ENCODE assay signal across 9 mouse cellular contexts in genomic region chr16:72663351-72664232, GRCm38 (mm10).
DNase-seq lines count a peak whose midpoint lies in the region; ATAC-seq and TF ChIP-seq lines count a peak whose summit lies in the region.
"Had no signal": no experiment of that assay in that cellular context is flagged by ENCODE, and none has a peak within 500 bp of the region (broad histone marks: within the 10 kb centered on the region; RNA-seq: fewer than 3 reads in every experiment).

No protein-coding gene starts in this region.

- WGBS in hindbrain, embryonic 10.5 days, result under 1% methylated on average over 55 of the region's 55 CpGs
- WGBS in lung, embryonic 14.5 days, result under 1% methylated on average over 55 of the region's 55 CpGs

- H3K9me3 ChIP-seq in hindbrain, embryonic 10.5 days, result no peaks in the 10 kb centered on the region
- H3K9me3 ChIP-seq in lung, embryonic 14.5 days (ENCODE audit: low read depth, low read length), result no peaks in the 10 kb centered on the region

- peak; percentile 13 for DNase-seq in CD4-positive helper T cell, adult 2 months (ENCODE audit: low read depth, low spot score)
- peak; percentile 34 for DNase-seq in cerebellum, adult 9-10 months
- peak; percentile 13 to 62 for DNase-seq in frontal cortex, adult 2 months (ENCODE audit: extremely low spot score in 1 of 2, low spot score in 1 of 2)
- DNase-seq in hindbrain, embryonic 10.5 days (ENCODE audit: low spot score), result peak; percentile 67
- peak; percentile 33 for DNase-seq in layer of hippocampus, adult 9-11 months
- DNase-seq in lung, embryonic 14.5 days, result peak; percentile 78
- DNase-seq in ovary, postnatal 10 days (ENCODE audit: low spot score), result peak; percentile 34
- peak; percentile 32 to 66 for DNase-seq in urinary bladder, adult 18-20 months (ENCODE audit: low spot score in 2 of 2)

- H3K27me3 ChIP-seq in hindbrain, embryonic 10.5 days (ENCODE audit: insufficient read depth, poor library complexity, severe bottlenecking), result no peaks in the 10 kb centered on the region
- H3K27me3 ChIP-seq in lung, embryonic 14.5 days (ENCODE audit: insufficient read depth, low read length), result no peaks in the 10 kb centered on the region
- H3K27me3 ChIP-seq: CH12.LX had no signal

- H3K27ac ChIP-seq in hindbrain, embryonic 10.5 days, result peak overlapping the region; percentile 98
- H3K27ac ChIP-seq in lung, embryonic 14.5 days (ENCODE audit: low read depth), result peak overlapping the region; percentile 94

- H3K36me3 ChIP-seq in hindbrain, embryonic 10.5 days, result peaks cover 12% of the 10 kb centered on the region
- H3K36me3 ChIP-seq in lung, embryonic 14.5 days (ENCODE audit: insufficient read depth), result no peaks in the 10 kb centered on the region

- peak overlapping the region; percentile 80 for H3K4me2 ChIP-seq in lung, embryonic 14.5 days

- TF ChIP-seq CTCF in lung, embryonic 14.5 days (IDR thresholded peaks at IDR 0.05; ENCODE audit: low read depth), result peak; percentile 52

- peak; percentile 89 for ATAC-seq in lung, embryonic 14.5 days (ENCODE audit: insufficient read depth)

- H3K9ac ChIP-seq in lung, embryonic 14.5 days, result peak overlapping the region; percentile 76

- peaks cover 48% of the 10 kb centered on the region for H3K4me1 ChIP-seq in hindbrain, embryonic 10.5 days (replicated peaks)
- peaks cover 3% of the 10 kb centered on the region; the same call in 1 of the 2 replicates for H3K4me1 ChIP-seq in lung, embryonic 14.5 days (ENCODE audit: insufficient read depth)

- H3K4me3 ChIP-seq in hindbrain, embryonic 10.5 days, result peak overlapping the region; percentile 84
- peak overlapping the region; percentile 80 for H3K4me3 ChIP-seq in lung, embryonic 14.5 days (ENCODE audit: low read depth, low read length)

Comparison
In these comparisons a context has a peak if more than half of its experiments do, and no peak if none do; other contexts are left out.
1. Peak in every context shown above with its lines: DNase-seq, ATAC-seq, H3K4me3 ChIP-seq and H3K27ac ChIP-seq.
2. DNase-seq: peak in every context shown above with its lines; median percentile 78 in lung, embryonic 14.5 days; 67 in hindbrain, embryonic 10.5 days; 49 in urinary bladder, adult 18-20 months; 38 in frontal cortex, adult 2 months; 34 in cerebellum, adult 9-10 months; 34 in ovary, postnatal 10 days; 33 in layer of hippocampus, adult 9-11 months; 13 in CD4-positive helper T cell, adult 2 months.